Mouse (Mus musculus): ENCODE measurements at regions not wholly inside any gene's neighbourhood (a gene's known extent, or its start where the extent isn't known, plus 50 kb on each side); places are given as distances from the start of the nearest gene placed in this dataset.

GRCm38 (mm10) chr6:107797845-107798244 lies 267.0 kb upstream of the Setmar start:
- DNase-seq = no peak

- DNase-seq = no peak
Observed at GRCm38 (mm10) chr6:107803056-107803455, 261.8 kb upstream of the Setmar start.
